Mouse (Mus musculus) adipocyte (in vitro differentiated cells): ENCODE results near the gene Fetub.

Source experiments
- DNase-seq: peaks from one replicate; pipeline ENCODE4 v3.0.0-alpha.2; 2016; ENCODE audit warnings: low spot score

The Fetub gene

DNA sequence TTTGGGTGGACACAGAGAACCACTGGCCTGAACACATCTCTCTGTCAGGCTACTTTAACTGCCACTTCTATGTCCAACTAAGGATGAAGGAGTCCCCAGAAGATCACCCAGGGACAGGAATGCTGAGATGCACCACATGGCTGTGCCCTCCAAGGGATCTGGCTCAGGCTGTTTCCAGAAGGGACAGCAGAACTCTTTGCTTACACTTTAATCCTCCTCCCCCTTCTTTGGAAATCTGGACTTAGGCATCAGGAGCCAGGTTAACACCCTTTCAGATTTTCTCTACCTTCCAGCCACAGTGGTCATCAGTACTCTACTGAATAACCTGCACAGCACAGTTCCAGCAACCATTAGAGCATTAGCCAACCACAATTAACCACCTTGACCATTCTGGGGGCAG, 45.2 kb downstream of the Fetub start:
- no peak for DNase-seq

DNA sequence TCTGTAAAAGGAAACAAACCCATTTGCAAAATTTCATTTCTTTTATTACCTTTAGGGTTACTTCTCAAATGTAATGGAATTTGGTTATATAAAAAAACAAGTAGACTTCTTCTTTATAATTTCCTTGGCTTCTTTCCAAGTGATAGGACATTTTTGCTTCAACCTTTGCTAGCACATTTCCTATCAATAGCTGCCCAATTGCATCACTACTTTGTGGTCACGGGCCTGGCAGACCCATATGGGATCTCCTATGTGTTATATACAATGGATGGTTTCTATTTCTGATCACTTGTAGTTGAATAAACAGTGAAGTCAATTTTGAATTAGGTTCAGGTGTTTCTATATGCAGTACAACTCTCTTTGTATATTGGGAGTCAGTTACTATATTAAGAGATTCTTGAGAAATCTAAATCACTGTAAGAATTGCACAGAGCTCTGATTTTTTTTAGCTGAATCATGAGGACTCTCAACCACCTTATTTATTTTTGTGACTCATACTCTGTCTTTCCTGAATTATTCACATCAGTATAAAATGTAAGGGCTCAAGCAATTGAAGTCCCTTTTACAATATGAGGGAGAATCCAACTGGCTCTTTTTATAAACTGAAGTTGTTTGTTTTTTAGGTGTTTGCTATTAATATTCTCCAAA, 49.4 kb downstream of the Fetub start:
- no peak for DNase-seq
